Mouse (Mus musculus) retina, embryonic 14.5 days (tissue): ENCODE measurements around the gene Syp.
A peak's percentile ranks its signal among the peaks of the same experiment; 100 is the strongest.

ENCODE experiments used
- DNase-seq: peaks from one replicate; pipeline ENCODE4 v3.0.0-alpha.2; 2015; ENCODE audit warnings: low spot score

Syp gene

GRCm38 (mm10) chrX:7662936-7663335 lies 24.7 kb downstream of the Syp start:
- no peak for DNase-seq

- DNase-seq: no peak
Measured at GRCm38 (mm10) chrX:7664791-7665190, 26.5 kb downstream of the Syp start.

GRCm38 (mm10) chrX:7665739-7666502 lies 27.6 kb downstream of the Syp start:
- DNase-seq: no peak

- peak; percentile 59 for DNase-seq
Measured at GRCm38 (mm10) chrX:7670390-7670881, 32.2 kb downstream of the Syp start.

- no peak for DNase-seq
Measured at GRCm38 (mm10) chrX:7670921-7671623, 32.8 kb downstream of the Syp start, which contains the start of gene Plp2. Plp2 (minus strand) TSS chrX:7671390.

GRCm38 (mm10) chrX:7672739-7673138 lies 34.5 kb downstream of the Syp start:
- DNase-seq: no peak

- no peak for DNase-seq
Measured at GRCm38 (mm10) chrX:7673578-7674281, 35.5 kb downstream of the Syp start.

GRCm38 (mm10) chrX:7674284-7675000 lies 36.2 kb downstream of the Syp start:
- DNase-seq: no peak

GRCm38 (mm10) chrX:7675001-7675380 lies 36.7 kb downstream of the Syp start:
- no peak for DNase-seq

GRCm38 (mm10) chrX:7678986-7679385 lies 40.7 kb downstream of the Syp start:
- no peak for DNase-seq

GRCm38 (mm10) chrX:7679405-7680056 lies 41.3 kb downstream of the Syp start:
- peak; percentile 93 for DNase-seq

GRCm38 (mm10) chrX:7680057-7680412 lies 41.8 kb downstream of the Syp start:
- DNase-seq: no peak

GRCm38 (mm10) chrX:7680864-7681263 lies 42.6 kb downstream of the Syp start, which contains the start of gene Magix:
Magix (minus strand) TSS chrX:7681251.
- DNase-seq: no peak

GRCm38 (mm10) chrX:7688321-7688720 lies 50.0 kb downstream of the Syp start:
- DNase-seq: no peak

- no peak for DNase-seq
Measured at GRCm38 (mm10) chrX:7690486-7690885, 52.2 kb downstream of the Syp start.

GRCm38 (mm10) chrX:7692862-7693261 lies 54.6 kb downstream of the Syp start:
- DNase-seq: peak; percentile 56

GRCm38 (mm10) chrX:7696520-7696919 lies 58.2 kb downstream of the Syp start:
- DNase-seq: no peak

GRCm38 (mm10) chrX:7696954-7697381 lies 58.7 kb downstream of the Syp start, which contains the start of gene Gpkow:
Gpkow (plus strand) TSS chrX:7697131.
- DNase-seq: peak; percentile 88
